In the genomic region with DNA sequence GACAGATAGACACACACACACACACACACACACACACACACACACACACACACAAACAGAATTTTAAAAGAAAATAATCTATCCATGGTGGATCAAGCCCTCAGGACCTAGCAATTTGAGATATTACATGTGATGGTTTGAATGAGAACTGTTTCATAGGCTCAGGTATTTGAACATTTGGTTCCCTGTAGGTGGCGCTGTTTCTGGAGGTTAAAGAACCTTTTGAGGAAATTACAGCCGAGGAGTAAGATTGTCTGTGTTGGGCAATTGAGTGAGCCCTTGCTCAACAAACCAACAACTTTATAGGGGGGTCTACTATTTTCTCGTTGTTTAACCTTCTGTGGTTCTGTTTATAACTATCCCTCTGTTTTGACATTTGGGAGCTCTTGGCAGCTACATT, we compare ENCODE assay signal across 12 mouse cellular contexts.
"Had no signal": no experiment of that assay in that cellular context is flagged by ENCODE, and none has a peak within 500 bp of the region (broad histone marks: within the 10 kb centered on the region; RNA-seq: fewer than 3 reads in every experiment).

No protein-coding gene starts in this region.

- H3K27me3 ChIP-seq: limb, embryonic 15.5 days; liver, embryonic 13.5 days; neural tube, embryonic 12.5 days had no signal

- H3K4me3 ChIP-seq: limb, embryonic 15.5 days; liver, embryonic 13.5 days; neural tube, embryonic 12.5 days had no signal

- H3K4me2 ChIP-seq: limb, embryonic 15.5 days; liver, embryonic 13.5 days; neural tube, embryonic 12.5 days had no signal

- H3K27ac ChIP-seq: kidney, postnatal 0 days; limb, embryonic 15.5 days; liver, embryonic 13.5 days; neural tube, embryonic 12.5 days had no signal

- H3K4me1 ChIP-seq: limb, embryonic 15.5 days; liver, embryonic 13.5 days; neural tube, embryonic 12.5 days had no signal

- ATAC-seq: intestine, postnatal 0 days; liver, postnatal 0 days had no signal

- DNase-seq: kidney, adult 9 months; kidney, postnatal 36 days; layer of hippocampus, postnatal 36 days; liver, embryonic 13.5 days; liver, postnatal 0 days; midbrain, embryonic 14.5 days; thymus, adult 2 months; thymus, postnatal 36 days had no signal

- H3K9me3 ChIP-seq: limb, embryonic 15.5 days; neural tube, embryonic 12.5 days had no signal

- H3K36me3 ChIP-seq: limb, embryonic 15.5 days; liver, embryonic 13.5 days; neural tube, embryonic 12.5 days had no signal

- H3K9ac ChIP-seq: limb, embryonic 15.5 days; liver, embryonic 13.5 days; liver, postnatal 0 days; neural tube, embryonic 12.5 days had no signal
